Mouse (Mus musculus) T-cell, adult 2 months (primary cell): Measurements from ENCODE around the gene Acsf2.

Source experiments
- DNase-seq: peaks from one replicate; pipeline ENCODE4 v3.0.0; 2022; ENCODE audit warnings: low spot score

Gene Acsf2

GRCm38 (mm10) chr11:94598437-94599120 lies 3.1 kb downstream of the Acsf2 start:
- DNase-seq: no peak

GRCm38 (mm10) chr11:94597319-94597718 lies 4.4 kb downstream of the Acsf2 start:
- DNase-seq: no peak

GRCm38 (mm10) chr11:94596311-94596852 lies 5.3 kb downstream of the Acsf2 start:
- DNase-seq: peak; percentile 71

DNA sequence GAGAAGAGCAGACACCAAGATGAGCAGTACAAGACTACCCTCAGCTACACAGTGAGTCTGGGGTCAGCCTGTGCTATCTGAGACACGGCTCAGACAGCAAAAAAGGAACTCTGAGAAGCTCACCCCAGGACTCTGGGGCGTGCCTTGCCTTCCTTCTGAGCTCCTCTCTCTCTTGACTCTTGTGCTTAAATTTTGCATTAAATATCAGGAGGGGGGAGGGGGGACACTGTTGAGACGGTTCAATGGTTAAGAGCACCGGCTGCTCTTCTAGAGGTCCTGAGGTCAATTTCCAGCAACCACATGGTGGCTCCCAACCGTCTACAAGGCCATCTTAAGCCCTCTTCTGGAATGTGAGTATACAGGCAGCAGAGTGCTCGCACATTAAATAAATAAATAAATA lies 14.2 kb downstream of the Acsf2 start:
- DNase-seq: no peak

GRCm38 (mm10) chr11:94585091-94585490 lies 16.6 kb downstream of the Acsf2 start:
- DNase-seq: no peak

DNA sequence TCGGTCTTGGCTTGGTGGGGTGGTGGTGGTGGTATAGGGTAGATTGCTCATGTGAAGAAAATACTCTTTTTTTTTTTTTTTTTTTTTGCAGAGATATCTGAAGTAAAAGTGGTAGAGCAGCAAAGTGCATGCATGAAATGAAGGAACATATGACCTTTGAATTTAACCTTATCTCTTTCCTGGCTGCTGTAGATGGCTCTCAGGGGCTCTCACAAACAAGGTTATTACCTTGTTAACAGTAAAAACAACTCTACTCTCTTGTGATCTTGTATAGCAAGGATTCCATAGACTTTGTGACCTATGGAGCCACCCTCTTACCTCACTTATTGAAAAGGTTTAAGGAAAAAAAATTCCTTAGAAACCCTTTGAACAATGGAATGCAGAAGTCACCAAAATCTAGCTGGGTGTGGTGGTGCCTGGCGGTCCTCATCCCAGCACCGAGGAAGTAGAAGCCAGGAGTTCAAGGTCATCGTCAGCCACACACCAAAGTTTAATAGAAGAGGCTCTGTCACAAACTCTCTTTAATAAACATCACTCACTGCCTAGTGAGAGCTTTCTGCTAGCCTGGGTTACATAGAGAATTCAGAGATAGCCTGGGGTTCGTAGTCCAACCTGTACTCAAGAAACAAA lies 21.4 kb downstream of the Acsf2 start:
- DNase-seq: no peak

DNA sequence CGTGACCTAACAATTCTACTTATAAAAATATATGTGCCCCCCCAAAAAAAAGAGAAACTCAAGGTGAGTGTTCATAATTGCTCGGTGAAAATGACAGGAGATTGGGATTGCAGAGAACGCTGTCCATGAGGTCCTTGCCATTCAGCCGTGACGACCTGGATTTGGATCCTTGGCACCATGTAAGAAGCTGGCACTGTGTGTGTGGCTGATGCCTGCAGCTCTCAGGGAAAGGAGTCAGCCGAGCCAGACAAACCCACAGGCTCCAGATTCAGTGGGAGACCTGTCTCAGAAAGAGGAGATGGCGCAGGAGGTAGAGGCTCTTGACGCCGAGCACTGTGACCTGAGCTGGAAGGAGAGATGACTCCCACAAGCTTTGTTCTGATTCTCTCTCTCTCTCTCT lies 25.3 kb downstream of the Acsf2 start:
- no peak for DNase-seq

- no peak for DNase-seq
Observed at GRCm38 (mm10) chr11:94575036-94575435, 26.6 kb downstream of the Acsf2 start.

- no peak for DNase-seq
Observed at GRCm38 (mm10) chr11:94574560-94574959, 27.1 kb downstream of the Acsf2 start.

DNA sequence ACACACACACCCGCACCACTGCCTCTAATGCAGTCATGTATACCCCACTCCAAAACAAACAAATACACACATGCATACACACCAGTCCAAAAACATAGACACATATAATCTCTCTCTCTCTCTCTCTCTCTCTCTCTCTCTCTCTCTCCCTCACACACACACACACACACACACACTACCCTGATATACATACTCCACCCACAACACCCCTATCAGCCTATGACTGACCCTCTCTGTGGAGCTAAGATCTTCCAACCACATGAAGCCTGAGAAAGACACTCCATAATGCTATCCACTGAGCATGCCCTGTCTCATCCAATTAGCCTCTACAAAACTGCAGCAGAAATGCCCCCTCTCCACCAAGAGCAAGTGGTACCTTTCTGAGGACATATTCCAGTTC lies 29.8 kb downstream of the Acsf2 start:
- DNase-seq: no peak

GRCm38 (mm10) chr11:94570612-94571011 lies 31.1 kb downstream of the Acsf2 start:
- DNase-seq: peak; percentile 23

GRCm38 (mm10) chr11:94567326-94567725 lies 34.3 kb downstream of the Acsf2 start:
- no peak for DNase-seq

- no peak for DNase-seq
Observed at GRCm38 (mm10) chr11:94566534-94566933, 35.1 kb downstream of the Acsf2 start.

DNA sequence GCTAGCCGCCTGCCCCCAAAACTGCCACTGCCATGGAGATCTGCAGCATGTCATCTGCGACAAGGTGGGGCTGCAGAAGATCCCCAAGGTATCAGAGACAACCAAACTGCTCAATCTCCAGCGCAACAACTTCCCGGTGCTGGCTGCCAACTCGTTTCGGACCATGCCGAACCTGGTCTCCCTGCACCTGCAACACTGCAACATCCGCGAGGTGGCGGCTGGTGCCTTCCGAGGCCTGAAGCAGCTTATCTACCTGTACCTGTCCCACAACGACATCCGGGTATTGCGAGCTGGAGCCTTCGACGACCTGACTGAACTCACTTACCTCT lies 36.6 kb downstream of the Acsf2 start:
- no peak for DNase-seq

DNA sequence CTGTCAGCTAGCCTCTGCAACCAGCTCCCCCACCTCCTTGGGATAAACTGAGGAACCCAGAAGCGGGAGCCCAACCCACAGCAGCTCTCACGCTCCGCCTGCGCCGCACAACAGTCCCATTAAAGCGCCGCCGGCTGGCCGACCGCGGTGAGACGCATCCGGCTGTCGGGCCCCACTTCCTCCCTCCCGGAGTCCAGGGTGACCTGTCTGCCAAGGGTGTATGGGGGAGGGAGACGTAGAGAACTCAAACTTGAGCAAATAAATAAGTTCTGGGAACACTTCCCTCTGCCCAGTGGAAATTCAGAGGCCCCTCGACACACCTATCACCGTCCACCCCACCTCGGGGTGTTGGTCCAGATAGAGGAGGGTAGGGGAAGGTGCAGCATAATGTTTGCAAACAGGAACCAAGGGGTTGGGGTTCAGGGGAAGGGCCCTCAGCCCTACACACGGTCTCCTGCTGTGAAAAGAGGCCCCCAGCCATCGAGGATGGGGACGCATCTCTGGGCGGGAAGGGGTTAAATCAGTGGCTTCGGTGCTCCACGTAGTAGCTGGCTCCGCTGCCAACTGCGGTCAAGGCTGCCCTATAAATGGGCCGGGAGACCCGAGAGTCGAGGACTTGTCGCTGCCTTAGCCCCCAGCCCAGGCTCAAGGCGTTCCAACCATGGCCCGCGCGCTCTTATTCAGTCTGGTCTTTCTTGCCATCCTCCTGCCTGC lies 37.1 kb downstream of the Acsf2 start, which contains the start of gene Chad:
Chad (plus strand) TSS at position 611 of the 714 bp plus-strand sequence.
- DNase-seq: peak; percentile 30

- DNase-seq: no peak
Observed at GRCm38 (mm10) chr11:94563821-94564220, 37.9 kb downstream of the Acsf2 start.

- peak; percentile 31 for DNase-seq
Observed at GRCm38 (mm10) chr11:94563383-94563782, 38.3 kb downstream of the Acsf2 start.

GRCm38 (mm10) chr11:94558226-94558625 lies 43.4 kb downstream of the Acsf2 start:
- no peak for DNase-seq

- no peak for DNase-seq
Observed at GRCm38 (mm10) chr11:94550442-94550744, 51.3 kb downstream of the Acsf2 start.

DNA sequence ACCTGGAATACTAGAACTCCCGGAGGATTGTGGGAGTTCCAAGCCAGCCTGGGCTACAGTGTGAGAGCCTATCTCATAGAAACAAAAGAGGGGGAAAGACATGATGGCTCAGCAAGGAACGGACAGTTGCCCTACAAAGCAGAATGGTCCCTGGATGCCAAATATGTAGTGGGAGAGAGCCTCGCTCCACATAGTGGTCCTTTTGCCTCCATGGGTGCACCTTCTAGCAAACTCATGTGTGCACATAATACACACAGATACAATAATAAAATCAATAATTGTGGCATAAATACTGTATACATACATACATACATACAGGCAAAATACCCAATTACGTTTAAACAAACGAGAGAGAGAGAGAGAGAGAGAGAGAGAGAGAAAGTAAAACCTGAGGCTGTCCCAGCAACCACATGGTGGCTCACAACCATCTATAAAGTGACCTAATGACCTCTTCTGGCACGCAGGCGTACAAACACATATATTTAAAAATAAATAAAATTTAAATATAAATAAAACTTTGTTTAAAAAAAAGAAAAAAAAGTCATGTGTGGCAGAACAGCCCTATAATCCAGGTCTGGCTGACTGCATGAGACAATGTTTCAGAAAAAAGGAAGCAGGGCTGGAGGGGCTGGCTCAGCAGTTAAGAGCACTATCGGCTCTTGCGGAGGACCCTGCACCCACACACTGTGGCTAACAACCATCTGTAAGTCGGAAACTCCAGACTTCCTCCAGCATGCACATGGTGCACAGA lies 51.8 kb downstream of the Acsf2 start:
- DNase-seq: no peak

GRCm38 (mm10) chr11:94548888-94549690 lies 52.6 kb downstream of the Acsf2 start, which contains the start of gene Rsad1:
Gene Rsad1 (minus strand): TSS chr11:94549255.
- DNase-seq: peak; percentile 93
